Mouse (Mus musculus) cerebellum, adult (tissue): ENCODE measurements at regions not wholly inside any gene's neighbourhood (a gene's known extent, or its start where the extent isn't known, plus 50 kb on each side); places are given as distances from the start of the nearest gene placed in this dataset.
A peak's percentile ranks its signal among the peaks of the same experiment; 100 is the strongest.

Experiments used
- ATAC-seq: cut with Nextera tagmentation; 2 replicates; pipeline ENCODE4 v1.9.2; 2017; ENCODE audit warnings: mild to moderate bottlenecking, moderate library complexity, mixed read lengths; ENCODE audit not compliant: insufficient number of reproducible peaks, low FRiP score, low TSS enrichment

DNA sequence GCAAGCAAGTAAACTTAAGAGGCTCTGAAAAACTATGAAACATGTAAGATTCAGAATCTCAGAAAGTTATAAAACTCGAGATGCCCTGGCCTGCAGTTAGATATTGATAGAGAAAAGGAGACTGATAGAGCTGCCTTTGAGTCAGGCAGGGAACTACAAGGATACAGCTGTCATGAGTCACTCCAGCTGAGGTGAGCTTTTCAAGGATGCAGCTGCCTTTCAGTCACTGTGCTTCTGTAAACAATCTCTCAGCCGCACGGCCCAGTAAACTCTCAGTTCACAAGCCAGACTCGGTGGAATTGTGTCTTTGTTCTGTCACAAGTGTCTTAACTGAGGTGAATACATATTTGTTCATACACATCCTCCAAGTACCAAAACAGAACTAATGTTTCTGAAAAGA is 334.9 kb upstream of the Rsrc1 start:
- no peak for ATAC-seq

DNA sequence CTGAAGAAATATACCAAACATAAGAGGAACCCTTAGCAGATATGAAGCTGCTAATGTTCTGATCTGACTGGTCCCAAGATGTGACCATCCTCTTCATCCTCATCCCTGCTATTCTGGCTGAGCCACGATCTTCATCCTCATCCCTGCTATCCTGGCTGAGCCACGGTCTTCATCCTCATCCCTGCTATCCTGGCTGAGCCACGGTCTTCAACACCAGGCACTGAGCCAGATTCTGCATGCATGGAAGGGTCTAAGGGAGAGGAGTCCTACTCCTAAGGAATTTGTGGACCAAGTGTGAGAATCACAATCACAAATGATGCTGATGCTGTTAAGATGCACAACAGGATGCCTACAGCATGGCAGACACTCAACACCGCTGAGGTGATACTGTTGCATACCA is 331.9 kb upstream of the Rsrc1 start:
- ATAC-seq = no peak

GRCm38 (mm10) chr3:66650076-66650748 is 331.0 kb upstream of the Rsrc1 start:
- ATAC-seq = peak; percentile 46

GRCm38 (mm10) chr3:66650749-66651472 is 330.3 kb upstream of the Rsrc1 start:
- peak; percentile 42; the same call in 1 of the 2 replicates for ATAC-seq

- no peak for ATAC-seq
These were observed 328.9 kb upstream of the Rsrc1 start for GRCm38 (mm10) chr3:66652139-66652846.

DNA sequence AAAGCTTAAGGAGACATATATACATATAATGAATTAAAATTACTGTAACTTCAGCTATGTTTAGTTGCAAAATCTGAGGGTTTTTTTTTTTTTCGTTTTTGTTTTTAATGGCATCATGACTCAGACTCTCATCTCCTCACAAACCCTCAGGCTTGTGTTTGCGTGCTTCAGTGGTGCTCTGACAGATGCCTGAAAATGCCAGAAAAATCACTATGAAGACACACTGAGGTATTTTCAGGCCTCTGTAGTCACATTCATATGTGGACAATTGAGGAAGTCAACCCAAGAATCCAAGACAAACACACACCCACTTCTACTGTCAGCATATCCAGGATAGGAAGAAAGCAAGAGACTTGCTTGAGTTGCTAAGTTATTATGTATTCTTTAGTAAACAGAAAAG is 327.2 kb upstream of the Rsrc1 start:
- no peak for ATAC-seq

DNA sequence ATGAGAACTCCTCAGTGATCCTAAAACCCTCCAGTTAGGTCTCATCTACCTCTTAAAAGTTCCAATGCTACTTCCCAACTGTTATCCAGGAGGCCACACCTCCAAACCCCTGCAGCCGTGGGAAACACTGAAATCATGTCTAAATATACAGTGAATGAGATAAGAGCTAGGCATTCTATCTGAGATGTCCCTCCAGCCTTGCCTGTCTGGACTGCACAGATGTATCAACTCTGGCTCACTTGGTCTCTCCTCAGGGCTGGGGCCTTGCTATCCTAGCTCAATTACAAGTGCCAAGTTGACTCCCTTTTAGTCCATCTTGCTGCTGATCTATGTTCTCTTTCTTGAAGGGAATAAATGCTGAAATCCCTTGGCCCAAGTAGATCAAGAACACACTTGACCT is 326.3 kb upstream of the Rsrc1 start:
- ATAC-seq = no peak

GRCm38 (mm10) chr3:66656458-66656857 is 324.7 kb upstream of the Rsrc1 start:
- no peak for ATAC-seq

DNA sequence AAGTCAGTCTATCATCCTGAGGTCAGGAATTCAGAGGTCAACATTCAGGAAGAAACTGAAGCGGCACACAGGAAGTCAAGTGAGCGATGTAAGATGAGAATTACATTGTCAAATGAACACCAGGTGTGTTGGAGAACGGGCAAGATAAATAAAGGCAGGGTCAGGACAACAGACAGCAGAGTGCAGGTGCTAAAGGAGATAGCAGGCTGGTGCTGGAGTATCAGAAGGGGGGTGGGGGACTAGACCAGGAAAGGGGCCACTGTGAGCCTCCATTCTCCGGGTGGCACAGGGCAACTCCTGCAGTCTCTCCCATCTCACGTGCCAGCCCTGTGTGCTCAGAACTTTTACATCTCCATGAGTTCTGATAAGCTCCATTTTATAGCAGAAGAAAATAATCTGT is 320.6 kb upstream of the Rsrc1 start:
- ATAC-seq = no peak

GRCm38 (mm10) chr3:66661826-66662618 is 319.2 kb upstream of the Rsrc1 start:
- ATAC-seq = no peak

DNA sequence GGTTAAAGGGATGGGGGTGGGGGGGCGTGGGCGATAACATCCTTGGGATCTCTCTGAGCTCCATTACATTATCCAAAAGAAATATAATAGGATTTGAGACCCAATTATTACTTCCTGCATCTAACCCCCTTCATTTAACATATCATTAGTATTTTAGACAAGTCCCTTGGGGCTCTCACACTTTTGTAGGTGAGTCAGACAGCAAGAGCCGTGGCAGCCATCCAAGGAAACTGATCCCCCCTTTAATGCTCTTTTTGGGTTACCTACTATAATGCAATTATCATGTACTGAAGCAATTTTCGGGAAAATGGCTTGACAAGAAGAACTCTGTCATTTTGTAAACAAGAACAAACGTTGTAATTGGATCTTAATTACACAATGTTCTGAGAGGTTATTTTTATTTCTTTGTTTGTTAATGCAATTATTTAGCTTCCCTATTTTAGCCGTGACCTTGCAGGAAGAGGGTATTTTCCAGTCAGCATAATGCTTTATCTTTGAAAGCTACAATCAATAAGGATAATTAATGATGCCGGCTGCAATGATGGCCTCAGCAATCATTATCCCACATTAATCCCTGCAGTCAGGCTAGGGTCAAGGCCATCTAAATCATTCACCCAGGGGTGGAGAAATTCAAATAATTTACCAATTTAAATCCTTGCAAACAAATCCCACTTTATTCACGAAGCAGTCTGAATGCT is 297.5 kb upstream of the Rsrc1 start:
- ATAC-seq = no peak

GRCm38 (mm10) chr3:66684287-66684903 is 296.8 kb upstream of the Rsrc1 start:
- no peak for ATAC-seq

DNA sequence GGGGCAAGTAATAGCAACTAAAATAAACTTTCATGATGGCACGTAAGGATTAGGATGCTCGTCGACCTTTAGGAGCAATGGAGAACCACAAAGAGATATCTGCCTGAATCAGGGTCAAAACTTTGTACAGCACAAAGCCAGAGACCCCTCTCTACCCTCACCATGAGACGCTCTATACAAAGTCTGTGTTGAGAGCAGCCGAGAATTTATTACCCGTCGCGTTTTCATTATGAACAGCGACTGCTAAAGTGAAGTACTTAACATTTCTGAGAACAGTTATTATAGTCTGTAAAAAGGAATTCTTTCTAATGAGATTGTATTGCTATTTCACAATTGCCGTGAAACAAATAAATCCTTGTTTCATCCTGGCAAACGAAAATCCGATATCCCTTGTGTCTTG is 296.1 kb upstream of the Rsrc1 start:
- ATAC-seq = no peak

DNA sequence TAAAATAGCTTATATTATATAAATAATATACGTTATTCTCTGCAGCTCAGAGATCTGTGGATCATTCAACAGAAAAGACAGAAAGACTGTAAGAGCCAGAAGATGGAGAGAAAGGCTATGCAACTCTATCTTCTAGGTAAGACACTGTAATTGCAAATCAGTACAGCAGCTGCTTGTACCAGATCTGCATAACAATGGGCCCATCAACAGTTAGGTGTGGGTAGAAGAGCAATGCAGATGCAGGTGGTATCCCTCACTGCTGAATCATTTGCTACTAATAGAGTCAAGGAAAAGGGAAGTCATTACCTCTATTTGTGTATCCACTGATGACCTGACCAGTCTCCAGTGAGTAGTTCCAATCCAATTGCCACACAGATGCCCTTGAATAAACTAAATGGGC is 294.1 kb upstream of the Rsrc1 start:
- no peak for ATAC-seq

- ATAC-seq = no peak
These were observed 290.2 kb upstream of the Rsrc1 start for GRCm38 (mm10) chr3:66690906-66691522.

DNA sequence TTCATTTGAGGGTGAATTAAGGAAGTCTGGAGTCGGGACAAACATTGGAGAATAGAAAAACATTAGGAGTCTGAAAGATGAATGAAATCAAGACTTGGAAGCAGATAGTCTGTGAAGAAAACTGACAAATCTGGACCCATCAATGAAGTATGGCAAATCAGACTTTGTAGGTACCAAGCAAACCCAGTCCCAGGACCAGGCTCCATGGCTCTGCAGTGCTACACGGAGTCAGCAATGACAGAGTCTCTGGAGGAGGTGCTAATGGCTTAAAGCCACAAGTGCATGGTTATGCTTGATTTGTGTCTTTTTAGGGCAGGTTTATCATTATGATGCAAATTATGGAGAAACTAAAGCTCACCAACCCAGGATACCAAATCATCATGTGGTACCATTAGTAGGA is 286.1 kb upstream of the Rsrc1 start:
- no peak for ATAC-seq

- ATAC-seq = no peak
These were observed 285.4 kb upstream of the Rsrc1 start for GRCm38 (mm10) chr3:66695661-66696253.

DNA sequence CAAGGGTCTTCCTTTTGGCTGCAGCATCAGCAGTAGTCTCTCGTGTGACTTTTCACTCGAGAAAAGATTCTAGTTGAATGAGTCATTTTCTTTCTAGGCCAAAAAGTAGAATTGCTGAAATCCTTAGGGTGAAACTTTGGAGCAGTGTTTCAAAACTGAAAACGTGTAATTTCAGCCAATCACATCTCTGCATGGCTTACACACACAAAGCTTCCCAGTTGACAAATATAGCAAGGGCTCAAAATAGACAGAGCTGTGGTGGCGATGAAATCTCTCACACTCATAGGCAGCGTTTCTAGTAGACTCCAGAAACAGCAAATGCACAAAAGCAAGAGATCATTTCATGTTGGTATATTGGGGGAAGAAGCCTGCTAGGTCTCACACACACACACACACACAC is 283.1 kb upstream of the Rsrc1 start:
- no peak for ATAC-seq

DNA sequence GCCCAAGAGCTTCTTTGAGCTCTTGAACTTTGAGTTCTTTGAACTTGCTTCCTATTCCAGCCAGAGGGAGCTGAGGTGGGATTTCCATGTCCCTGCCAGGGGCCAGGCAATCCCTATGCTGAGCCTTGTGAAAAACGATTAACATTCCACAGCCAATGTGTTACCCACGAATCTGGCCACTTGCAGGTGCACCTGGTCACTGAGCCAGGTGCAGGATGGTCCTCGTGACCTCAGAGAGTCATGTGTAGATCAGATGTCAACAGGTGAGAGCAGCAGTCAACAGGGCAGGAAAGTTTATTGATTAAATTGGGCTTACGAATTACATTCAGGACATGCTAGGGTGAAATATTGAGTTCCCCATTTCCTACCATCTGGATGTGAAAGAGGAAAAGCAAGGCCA is 275.4 kb upstream of the Rsrc1 start:
- no peak for ATAC-seq
